Mouse (Mus musculus) layer of hippocampus, postnatal 14 days (tissue): Measurements from ENCODE around the gene Selenoo. TPM values are rescaled to one million over a fixed set of nuclear protein-coding genes. Genes with fewer than 3 reads are reported as not detected.

Experiments used
- DNase-seq, 2 experiments: peaks; one replicate each; pipeline ENCODE4 v3.0.0; 2021 to 2022; ENCODE audit warnings: low spot score in 2 of 2, mixed read lengths in 1 of 2
- total RNA-seq, 2 experiments: library from RNA; stranded (reverse); gene quantifications; 2 replicates each; pipeline ENCODE4 v1.2.3; 2021

The Selenoo gene
- total RNA-seq, 2 experiments from 2014 or later = 20.8 to 20.9 TPM

DNA sequence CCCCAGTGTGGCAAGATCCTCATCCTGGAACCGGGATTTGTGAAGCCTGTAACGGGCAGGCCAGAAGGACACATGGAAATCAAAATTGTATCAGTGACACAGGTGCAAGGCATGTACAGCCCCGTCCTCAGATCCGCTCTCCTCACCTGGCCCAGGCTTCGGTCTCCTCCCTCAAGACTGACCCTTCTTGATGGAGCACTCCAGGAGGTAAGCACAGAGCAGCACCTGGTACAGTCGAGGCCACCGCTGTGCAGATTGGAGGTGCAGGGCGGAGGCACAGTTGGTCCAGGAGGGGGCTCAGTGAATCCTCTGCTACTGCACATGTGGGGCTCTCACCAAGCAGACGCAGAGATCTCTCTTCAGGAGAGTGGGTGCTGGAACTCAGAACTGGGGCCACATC lies 36.5 kb downstream of the Selenoo start:
- no peak for DNase-seq

DNA sequence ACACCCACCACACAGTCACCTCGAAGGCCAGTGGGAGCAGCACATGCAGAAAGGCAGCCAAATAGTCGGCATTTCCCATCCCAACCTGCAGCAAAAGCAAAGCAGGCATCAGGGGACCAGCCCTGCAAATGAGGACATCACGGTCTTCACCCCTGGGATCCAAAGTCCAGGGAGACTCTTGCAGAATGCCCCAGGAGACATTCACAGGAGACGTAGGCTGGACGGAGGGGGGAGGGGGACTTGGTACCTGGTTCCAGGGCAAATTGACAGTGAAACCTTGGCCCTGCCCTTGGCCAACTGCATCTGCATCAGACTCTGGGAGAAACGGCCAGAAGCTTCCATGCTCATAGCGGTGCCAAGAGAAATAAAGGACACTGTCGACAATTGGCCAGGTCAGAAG lies 37.7 kb downstream of the Selenoo start:
- DNase-seq = no peak

DNA sequence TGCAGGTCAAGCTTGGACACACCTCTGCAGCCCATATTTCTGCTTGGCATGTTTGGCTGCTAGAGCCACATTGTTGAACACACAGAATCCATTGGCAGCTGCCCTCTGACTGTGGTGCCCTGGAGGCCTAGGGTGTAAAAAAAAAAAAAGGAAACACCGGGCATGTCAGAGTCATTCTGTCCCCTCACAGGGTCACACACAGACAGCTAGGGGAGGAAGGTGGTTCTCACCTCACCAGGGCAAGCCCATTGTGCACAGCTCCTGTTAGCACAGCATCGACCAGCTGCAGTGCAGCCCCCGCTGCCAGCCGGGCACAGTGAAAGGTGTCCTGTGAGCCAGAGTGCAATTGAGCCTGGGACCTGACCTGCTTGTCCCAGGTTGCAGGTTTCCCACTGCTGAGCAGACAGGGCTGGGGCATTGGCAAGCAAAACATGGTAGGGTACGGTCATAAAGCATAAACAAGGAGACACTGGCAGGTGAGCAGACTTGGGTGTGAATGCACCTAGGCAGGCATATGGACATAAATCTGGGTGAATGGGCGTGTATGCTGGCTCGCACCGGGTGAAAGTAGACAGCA lies 38.6 kb downstream of the Selenoo start:
- DNase-seq = no peak

DNA sequence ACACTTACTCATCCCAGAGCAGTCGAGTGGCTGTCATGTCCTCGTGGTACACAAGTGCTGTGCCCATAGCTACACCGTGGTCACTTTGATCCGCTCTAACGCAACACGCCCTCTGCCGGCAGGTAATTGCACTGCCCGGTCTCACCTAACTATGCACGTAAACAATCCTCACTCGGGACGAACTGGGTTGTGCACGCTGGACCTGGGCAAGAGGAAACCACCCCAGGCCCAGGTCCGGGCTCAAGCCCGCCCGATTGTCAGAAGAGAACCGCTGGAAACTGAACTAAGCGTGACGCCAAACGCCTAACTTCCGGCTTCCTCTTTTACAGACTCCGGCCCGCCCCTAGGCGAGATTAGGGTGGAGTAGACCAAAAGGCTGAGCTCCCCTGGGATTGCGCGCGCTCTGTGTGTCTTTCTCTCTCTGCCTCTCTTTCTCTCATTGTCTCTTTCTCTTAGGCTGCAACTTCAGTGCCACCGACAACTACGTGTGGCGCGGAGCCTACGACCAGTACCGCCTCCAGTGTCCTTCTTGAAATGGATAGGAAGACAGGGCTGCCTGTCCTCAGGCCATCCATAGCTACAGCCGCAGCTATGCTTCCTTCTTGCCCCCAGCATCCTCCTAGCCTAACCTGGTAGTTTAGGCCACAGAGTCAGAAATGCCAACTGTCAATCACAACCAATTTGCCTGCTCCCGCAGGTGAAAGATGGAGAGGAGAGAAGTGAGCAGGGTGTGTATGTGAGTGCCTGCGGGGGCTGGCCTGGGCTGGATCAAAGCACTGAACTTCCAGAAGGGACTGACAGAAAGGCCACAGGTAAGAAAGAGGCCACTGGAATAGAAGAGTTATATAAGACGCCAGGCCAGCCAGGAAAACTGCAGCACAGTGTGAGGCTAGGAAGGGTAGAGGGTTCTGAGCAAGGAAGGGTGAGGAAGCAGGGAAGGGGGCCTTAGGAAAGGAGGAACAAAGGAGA lies 39.8 kb downstream of the Selenoo start, which contains the start of gene Hdac10:
Hdac10 (minus strand) TSS at position 319 of the 969 bp plus-strand sequence.
- peak; percentile 78 to 88 for DNase-seq

- DNase-seq = no peak
Observed at GRCm38 (mm10) chr15:89130245-89130644, 41.4 kb downstream of the Selenoo start.

- DNase-seq = no peak
Observed at GRCm38 (mm10) chr15:89131316-89131715, 42.4 kb downstream of the Selenoo start.

DNA sequence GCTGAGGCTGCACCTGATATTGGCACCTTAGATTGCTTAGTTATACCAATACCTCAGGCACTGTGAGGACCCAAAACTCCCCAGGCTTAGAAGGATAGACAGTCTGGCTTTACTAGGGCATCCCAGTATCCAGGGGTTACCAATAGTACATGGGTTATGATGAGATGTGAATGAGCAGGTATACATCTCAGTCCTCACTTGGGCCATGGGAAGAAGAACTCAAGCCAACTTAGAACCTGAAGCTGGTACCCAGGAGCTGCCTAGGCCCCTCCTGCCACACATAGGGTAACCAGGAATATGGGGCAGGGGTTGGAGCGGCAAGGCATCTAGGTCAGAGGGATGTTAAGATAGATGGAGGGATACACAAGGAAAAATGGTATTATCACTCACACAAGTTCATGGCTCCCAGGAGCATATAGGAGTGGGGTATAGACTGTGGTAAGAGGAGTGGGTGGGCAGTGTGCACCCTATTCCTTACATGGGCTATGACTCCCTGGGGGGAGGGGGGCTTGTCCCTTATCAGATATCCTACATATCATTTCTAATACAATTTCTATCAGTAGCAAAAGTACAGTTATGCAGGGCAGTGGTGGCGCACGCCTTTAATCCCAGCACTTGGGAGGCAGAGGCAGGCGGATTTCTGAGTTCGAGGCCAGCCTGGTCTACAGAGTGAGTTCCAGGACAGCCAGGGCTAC lies 47.7 kb downstream of the Selenoo start:
- DNase-seq = no peak

GRCm38 (mm10) chr15:89137378-89138045 lies 48.6 kb downstream of the Selenoo start:
- DNase-seq = no peak

DNA sequence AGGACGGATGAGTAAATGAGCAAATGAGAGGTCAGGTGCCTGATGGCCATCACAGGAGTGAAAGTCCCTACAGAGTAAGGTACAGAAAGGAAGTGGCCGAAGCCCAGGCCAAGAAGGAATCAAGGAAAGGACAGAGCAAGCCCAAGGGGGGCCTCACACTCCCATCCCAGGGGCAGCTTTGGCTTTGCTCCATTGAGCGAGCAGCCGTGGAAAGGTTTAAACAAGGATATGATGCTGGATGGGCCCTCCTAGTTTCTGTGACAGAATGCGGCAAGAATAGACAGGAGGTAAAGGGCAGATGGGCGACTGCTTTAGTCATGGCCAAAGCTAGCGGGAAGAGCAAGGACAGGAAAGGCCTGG lies 49.1 kb downstream of the Selenoo start:
- DNase-seq = no peak

DNA sequence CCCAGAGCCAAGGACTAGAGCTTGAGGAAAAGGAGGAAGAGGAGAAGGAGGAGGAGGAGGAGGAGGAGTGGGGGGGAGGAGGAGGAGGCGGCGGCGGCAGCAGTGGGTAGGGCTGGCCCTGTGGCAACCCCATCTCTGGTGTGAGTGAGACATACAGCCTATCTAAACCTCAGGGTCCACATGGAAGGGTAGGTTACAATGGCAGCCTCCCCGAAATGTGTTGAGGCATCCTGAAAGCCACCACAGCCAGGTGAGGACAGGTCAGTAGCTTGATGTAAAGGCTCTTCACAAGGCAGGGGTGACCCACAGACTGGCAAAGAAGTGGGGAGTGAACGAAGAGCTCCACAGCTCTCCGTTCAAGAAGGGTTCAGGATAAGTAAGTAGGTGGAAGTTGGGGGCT lies 49.6 kb downstream of the Selenoo start:
- no peak for DNase-seq

GRCm38 (mm10) chr15:89140048-89140658 lies 51.3 kb downstream of the Selenoo start:
- DNase-seq = no peak

- no peak for DNase-seq
Observed at GRCm38 (mm10) chr15:89140659-89141252, 51.9 kb downstream of the Selenoo start, which contains the start of gene Mapk12. Mapk12 (minus strand) TSS chr15:89140703.

DNA sequence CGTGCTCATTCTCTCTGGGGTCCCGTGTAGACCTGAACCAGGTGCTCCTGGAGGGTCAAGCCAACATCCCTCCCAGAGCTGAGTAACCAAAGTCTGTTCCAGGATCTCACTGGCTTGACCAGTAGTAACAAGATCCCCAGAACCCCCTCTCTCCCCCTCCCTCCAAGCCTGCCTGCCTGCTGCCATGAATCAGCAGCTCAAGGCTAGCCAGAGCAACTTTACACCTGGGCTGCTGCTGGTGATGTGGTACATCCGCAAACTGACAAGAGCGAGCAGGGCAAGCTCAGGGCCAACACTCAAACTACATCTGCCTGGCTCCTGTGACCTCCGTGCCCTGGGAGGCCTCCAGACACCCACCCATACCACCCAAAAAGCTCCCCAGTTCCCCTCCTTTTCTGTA lies 52.6 kb downstream of the Selenoo start:
- no peak for DNase-seq

DNA sequence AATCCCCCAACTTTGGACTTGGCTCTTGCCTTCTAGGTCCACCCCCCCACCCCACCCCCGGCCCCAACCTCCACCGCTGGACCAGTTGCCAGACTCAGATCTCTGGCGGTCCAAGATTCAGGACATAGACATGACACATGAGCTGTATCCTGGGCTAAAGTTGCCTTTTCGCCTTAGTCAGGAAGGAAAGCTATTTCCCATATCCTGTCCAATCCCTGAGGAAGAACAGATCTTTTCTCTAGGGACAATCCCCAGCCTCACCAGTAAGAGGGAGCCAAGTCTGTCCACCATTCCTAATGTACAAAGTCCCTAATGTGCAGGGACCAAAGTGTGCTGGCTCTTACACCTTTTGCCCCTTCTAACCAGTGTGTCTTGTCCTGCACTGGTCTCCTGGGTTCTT lies 53.0 kb downstream of the Selenoo start:
- DNase-seq = no peak

DNA sequence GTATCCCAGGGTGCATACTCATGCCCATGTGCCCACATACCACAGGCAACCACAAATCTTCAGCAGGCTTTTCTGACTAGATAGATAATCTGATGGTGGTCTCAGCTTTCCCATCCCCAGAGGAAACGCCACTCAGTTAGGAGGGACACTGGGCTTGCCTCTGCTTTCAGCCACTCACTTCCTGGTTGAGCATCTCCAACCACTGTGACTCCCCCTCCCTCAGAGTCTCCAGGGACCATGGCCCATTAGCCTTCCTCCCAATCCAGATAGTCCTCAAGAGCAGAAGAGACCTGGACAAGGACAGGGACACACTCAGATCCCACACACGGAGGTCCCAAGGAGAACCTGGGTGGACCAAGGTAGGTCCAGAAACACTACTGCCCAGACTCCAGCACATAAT lies 54.2 kb downstream of the Selenoo start:
- no peak for DNase-seq

DNA sequence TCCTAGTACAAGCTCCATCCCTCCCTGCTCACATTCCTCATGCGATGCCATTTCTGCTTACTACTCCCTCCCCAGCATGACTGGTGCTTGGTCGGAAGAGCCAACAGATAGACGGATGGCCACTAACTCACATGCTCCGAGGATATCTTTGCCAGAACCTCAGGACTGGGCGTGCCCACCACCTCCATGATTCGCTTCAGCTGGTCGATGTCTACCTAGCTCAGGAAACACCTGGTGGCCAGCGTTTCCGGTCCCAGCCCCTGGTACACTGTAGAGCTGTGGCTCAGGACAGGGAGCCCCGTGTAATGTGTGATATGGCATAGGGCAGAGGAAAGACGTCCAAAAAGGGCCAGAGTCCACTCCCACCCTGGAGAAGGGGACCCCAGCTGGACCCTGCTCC lies 56.1 kb downstream of the Selenoo start:
- DNase-seq = no peak

DNA sequence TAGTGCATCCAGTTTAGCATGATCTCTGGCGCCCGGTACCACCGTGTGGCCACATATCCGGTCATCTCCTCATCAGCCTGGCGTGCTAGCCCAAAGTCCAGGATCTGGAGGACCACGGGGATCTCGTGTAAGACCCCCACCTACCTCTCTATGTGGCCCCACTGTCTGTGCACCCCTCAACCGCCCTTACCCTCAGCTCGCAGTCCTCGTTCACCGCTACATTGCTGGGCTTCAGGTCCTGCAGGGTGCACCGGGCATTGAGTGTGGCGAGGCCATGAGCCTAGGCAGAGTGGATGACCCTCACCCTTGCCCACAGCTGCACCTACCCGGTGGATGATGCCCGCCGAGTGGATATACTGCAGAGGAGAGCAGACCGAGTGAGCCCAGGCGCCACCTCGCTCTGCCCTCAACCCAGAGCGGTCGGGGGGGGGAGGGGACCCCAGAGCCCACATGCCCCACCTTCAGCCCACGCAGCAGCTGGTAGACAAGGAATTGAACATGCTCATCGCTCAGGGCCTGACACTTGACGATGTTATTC lies 57.0 kb downstream of the Selenoo start:
- no peak for DNase-seq

GRCm38 (mm10) chr15:89146537-89146936 lies 57.7 kb downstream of the Selenoo start:
- peak in 1 of 2 experiments; percentile 35 for DNase-seq

GRCm38 (mm10) chr15:89147024-89147423 lies 58.1 kb downstream of the Selenoo start:
- no peak for DNase-seq

DNA sequence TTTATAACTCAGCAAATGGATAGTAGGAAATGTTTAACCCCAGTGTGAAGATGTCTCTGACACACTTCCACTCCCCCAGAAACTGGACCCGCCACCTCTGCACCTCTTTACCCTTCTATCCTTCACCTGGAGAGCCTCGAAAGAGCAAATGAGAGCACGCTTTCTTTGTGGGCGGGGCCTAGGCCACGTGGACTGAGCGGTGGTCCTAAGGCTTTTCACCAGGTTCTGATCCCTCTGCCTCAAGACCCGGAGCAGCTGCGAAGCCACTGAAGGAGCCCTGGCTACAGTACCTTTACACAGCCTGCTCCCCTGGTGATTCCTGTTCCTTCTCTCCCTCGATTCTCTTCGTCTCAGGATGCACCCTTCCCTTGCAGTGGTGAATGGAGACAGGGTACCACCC lies 58.6 kb downstream of the Selenoo start:
- no peak for DNase-seq
